Mouse (Mus musculus) bone marrow, adult 2 months (tissue): ENCODE measurements around the gene Camta1.

Source experiments
- CTCF ChIP-seq: fragments of 200-500 bp; IDR thresholded peaks from 2 replicates; pipeline ENCODE4 v1.5.1; 2011; ENCODE audit warnings: low read length, control low read depth; ENCODE audit not compliant: control insufficient read depth, insufficient read depth
- POLR2A ChIP-seq: fragments of 200-500 bp; IDR thresholded peaks from 2 replicates; pipeline ENCODE4 v1.6.1; 2011; ENCODE audit warnings: low read depth, mild to moderate bottlenecking, control low read depth, low read length, borderline replicate concordance; ENCODE audit not compliant: control insufficient read depth

DNA sequence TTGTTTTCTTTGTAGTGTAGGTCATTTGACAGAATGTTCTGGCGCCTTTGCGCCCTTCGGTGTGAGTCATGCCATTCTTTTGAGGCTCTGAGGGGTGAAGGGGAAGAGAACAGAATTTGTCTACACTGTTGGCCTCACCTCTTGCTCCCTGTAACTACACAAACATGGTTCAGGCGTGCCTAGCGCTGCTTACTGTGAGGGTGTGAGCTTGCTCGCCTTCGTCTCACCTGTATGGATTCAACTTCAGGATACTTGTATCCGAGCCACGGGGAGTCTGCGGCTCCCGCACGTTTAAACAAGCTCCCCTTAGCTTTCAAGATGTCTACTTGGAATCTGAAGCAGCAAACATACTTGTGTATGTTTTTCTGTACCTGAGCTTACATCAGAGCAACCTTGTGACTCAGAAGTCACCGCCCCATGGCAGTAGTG, 990.7 kb downstream of the Camta1 start:
- TF ChIP-seq CTCF: no peak
- no peak for TF ChIP-seq POLR2A
